Mouse (Mus musculus) kidney, postnatal 0 days (tissue): Measurements from ENCODE around the gene Map3k12. TPM values are rescaled to one million over a fixed set of nuclear protein-coding genes. Genes with fewer than 3 reads are reported as not detected.

Source experiments
- ATAC-seq: fragments of 200-750 bp; cut with Nextera tagmentation; replicated peaks from 2 replicates; pipeline ENCODE4 v1.8.0; 2017; ENCODE audit warnings: low read depth, moderate number of reproducible peaks, moderate TSS enrichment, moderate library complexity; ENCODE audit not compliant: low FRiP score
- DNase-seq: peaks from one replicate; pipeline ENCODE4 v3.0.0-alpha.2; 2016; ENCODE audit warnings: low spot score
- H3K27ac ChIP-seq: fragments of 300-500 bp; sonication (generic); 2 replicates; pipeline ENCODE4 v1.5.1; 2014; ENCODE audit warnings: mild to moderate bottlenecking
- H3K27me3 ChIP-seq: fragments of 300-500 bp; sonication (generic); 2 replicates; pipeline ENCODE4 v1.6.1; 2014; ENCODE audit warnings: low read length, mixed read lengths; ENCODE audit not compliant: insufficient read depth
- H3K36me3 ChIP-seq: fragments of 300-500 bp; sonication (generic); 2 replicates; pipeline ENCODE4 v1.6.1; 2014; ENCODE audit warnings: low read length, mixed read lengths; ENCODE audit not compliant: insufficient read depth
- H3K4me1 ChIP-seq: fragments of 300-500 bp; sonication (generic); replicated peaks from 2 replicates; pipeline ENCODE4 v1.6.1; 2014; ENCODE audit warnings: antibody characterized with exemption, low read length, mixed read lengths; ENCODE audit not compliant: insufficient read depth
- H3K4me2 ChIP-seq: fragments of 300-500 bp; sonication (generic); 2 replicates; pipeline ENCODE4 v1.6.1; 2014; ENCODE audit warnings: mild to moderate bottlenecking, low read length, moderate library complexity, mixed read lengths
- H3K4me3 ChIP-seq: fragments of 300-500 bp; sonication (generic); replicated peaks from 2 replicates; pipeline ENCODE4 v1.5.1; 2014; ENCODE audit warnings: low read depth, low read length
- H3K9ac ChIP-seq: fragments of 300-500 bp; sonication (generic); 2 replicates; pipeline ENCODE4 v1.6.1; 2014; ENCODE audit warnings: low read depth, low read length
- H3K9me3 ChIP-seq: fragments of 300-500 bp; sonication (generic); replicated peaks from 2 replicates; pipeline ENCODE4 v1.6.1; 2016; ENCODE audit warnings: low read length, inconsistent platforms, mixed read lengths
- CTCF ChIP-seq: IDR thresholded peaks from 2 replicates; pipeline ENCODE4 v1.5.1; 2016; ENCODE audit warnings: antibody characterized with exemption, low read depth, mild to moderate bottlenecking, moderate library complexity
- WGBS: fragments of 180-500 bp; shearing (Covaris S2); extraction: QIAGEN DNeasy Blood & Tissue Kit; methylation state at CpG from one replicate; pipeline ENCODE4 v1.1.7; 2014; 5-methylcytosine and 5-hydroxymethylcytosine counted together
- polyA plus RNA-seq: library from polyadenylated mRNA; unstranded; fragments of >200 nt; fragmentation: Nextera tagmentation; extraction: Ambion mirVana; gene quantifications from 2 replicates; pipeline ENCODE4 v1.2.1, GENCODE M21; 2015

The Map3k12 gene
- polyA plus RNA-seq, 1 experiment from 2014 or later, result 7.8 TPM

GRCm38 (mm10) chr15:102505770-102506463 is 10.9 kb downstream of the Map3k12 start:
- no peak for DNase-seq

DNA sequence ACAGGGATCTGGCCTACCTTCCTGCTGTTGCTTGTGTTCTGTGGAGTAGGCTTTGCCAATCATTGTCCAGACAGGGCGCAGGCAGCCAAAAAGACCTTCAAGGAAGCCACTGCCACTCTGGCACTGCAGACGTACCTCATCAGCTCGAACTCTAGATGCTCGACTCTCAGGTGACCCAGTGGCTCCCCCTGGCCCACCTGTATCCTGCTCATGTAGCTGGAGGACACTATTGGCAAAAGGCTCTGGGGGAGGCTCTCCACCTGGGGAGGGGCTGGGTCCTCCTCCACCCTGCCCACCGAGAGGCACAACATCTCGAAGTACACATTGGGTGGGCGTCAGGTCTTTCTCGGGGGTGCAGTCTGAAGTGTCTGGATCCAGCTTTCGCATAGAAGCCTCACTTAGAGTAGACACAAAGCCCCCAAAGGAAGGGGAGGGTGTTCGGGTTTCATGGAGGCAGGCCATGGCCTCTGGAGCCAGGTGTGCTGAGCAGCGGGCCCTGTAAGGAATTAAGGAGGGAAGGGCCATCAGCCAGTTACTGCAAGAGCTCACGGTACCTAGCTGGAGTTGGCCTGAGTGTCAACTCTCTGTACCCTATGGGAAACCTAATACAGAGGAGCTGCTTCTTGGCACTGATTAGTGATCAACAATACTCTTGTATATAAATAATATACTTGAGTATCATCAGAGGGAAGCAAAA is 11.6 kb downstream of the Map3k12 start:
- no peaks in the 10 kb centered on the region for H3K27me3 ChIP-seq
- no peak overlapping the region for H3K4me3 ChIP-seq
- no peak for ATAC-seq
- H3K9ac ChIP-seq, result no peak overlapping the region
- DNase-seq, result no peak
- H3K4me2 ChIP-seq, result no peak overlapping the region
- whole genome bisulfite sequencing, result 57% methylated on average over 12 of the region's 12 CpGs
- TF ChIP-seq CTCF, result no peak
- H3K36me3 ChIP-seq, result peaks cover 34% of the 10 kb centered on the region
- no peaks in the 10 kb centered on the region for H3K9me3 ChIP-seq
- H3K4me1 ChIP-seq, result 0 out of 2 replicates have a peak, but pooled peaks cover 3% of the 10 kb centered on the region
- no peak overlapping the region for H3K27ac ChIP-seq

More at GRCm38 (mm10) chr15:102505770-102506463, 10.9 kb downstream of the Map3k12 start:
- no peaks in the 10 kb centered on the region for H3K9me3 ChIP-seq
- H3K9ac ChIP-seq, result no peak overlapping the region
- H3K36me3 ChIP-seq, result peaks cover 27% of the 10 kb centered on the region
- no peak overlapping the region for H3K4me2 ChIP-seq
- no peak overlapping the region for H3K4me3 ChIP-seq
- H3K27ac ChIP-seq, result no peak overlapping the region
- 73% methylated on average over 9 of the region's 9 CpGs for WGBS
- H3K27me3 ChIP-seq, result no peaks in the 10 kb centered on the region
- no peak for TF ChIP-seq CTCF
- no peak for ATAC-seq
- H3K4me1 ChIP-seq, result 0 out of 2 replicates have a peak, but pooled peaks cover 6% of the 10 kb centered on the region

GRCm38 (mm10) chr15:102503924-102504782 is 12.7 kb downstream of the Map3k12 start:
- TF ChIP-seq CTCF, result no peak
- H3K27me3 ChIP-seq, result no peaks in the 10 kb centered on the region
- H3K36me3 ChIP-seq, result peaks cover 45% of the 10 kb centered on the region
- H3K9me3 ChIP-seq, result no peaks in the 10 kb centered on the region
- whole genome bisulfite sequencing, result 83% methylated on average over 9 of the region's 9 CpGs
- no peaks in the 10 kb centered on the region for H3K4me1 ChIP-seq
- no peak overlapping the region for H3K27ac ChIP-seq
- no peak overlapping the region for H3K4me3 ChIP-seq
- H3K4me2 ChIP-seq, result no peak overlapping the region
- ATAC-seq (no peak), DNase-seq (no peak)
- H3K9ac ChIP-seq, result no peak overlapping the region

GRCm38 (mm10) chr15:102503447-102503846 is 13.4 kb downstream of the Map3k12 start, which contains the start of gene Gm10337:
Gm10337 (plus strand) TSS chr15:102503722.
- no peak within 1 kb of the TSS for H3K4me2 ChIP-seq
- no peak within 1 kb of the TSS for H3K27ac ChIP-seq
- TF ChIP-seq CTCF, result no peak
- H3K9ac ChIP-seq, result no peak within 1 kb of the TSS
- H3K36me3 ChIP-seq, result peaks cover 45% of the 10 kb centered on the region
- DNase-seq, result no peak
- H3K9me3 ChIP-seq, result no peaks in the 10 kb centered on the region
- no peak within 1 kb of the TSS for H3K4me3 ChIP-seq
- no peak for ATAC-seq
- no peaks in the 10 kb centered on the region for H3K27me3 ChIP-seq
- no peaks in the 10 kb centered on the region for H3K4me1 ChIP-seq
- WGBS, result 94% methylated on average over 1 of the region's 1 CpGs

DNA sequence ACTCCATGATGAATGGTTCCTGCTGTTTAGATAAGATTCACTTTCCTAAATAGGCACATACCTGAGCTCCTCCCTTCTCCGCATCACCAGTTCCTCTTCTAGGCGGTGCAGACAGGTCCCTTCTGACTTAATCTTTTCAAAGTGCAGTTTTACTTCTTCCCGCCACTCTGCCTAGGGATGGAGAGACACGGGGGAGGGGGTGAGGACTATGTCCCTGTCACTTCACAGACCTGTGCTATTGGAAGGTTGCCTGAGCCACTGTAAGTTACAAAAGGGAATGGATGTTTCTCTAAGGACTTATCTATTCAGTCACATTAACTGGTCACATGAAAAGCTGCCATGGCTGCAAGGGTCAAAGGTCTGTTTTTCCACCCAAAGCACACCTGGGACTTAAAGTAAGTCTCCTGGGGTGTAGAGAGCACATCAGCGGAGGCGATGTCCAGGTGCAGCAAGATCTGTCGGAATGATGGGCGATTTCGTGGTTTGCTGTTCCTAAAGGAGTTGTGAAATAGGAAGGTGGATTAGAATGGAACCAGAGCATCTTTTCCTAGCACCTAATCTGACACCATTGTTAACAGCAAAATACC is 14.5 kb downstream of the Map3k12 start:
- TF ChIP-seq CTCF, result no peak
- 62% methylated on average over 9 of the region's 9 CpGs for WGBS
- no peaks in the 10 kb centered on the region for H3K27me3 ChIP-seq
- H3K27ac ChIP-seq, result no peak overlapping the region
- no peaks in the 10 kb centered on the region for H3K4me1 ChIP-seq
- DNase-seq, result peak; percentile 29
- H3K4me2 ChIP-seq, result no peak overlapping the region
- no peak overlapping the region for H3K4me3 ChIP-seq
- peaks cover 54% of the 10 kb centered on the region for H3K36me3 ChIP-seq
- ATAC-seq, result no peak; the same call in 1 of the 2 replicates
- H3K9ac ChIP-seq, result no peak overlapping the region
- H3K9me3 ChIP-seq, result no peaks in the 10 kb centered on the region
